Mouse (Mus musculus): ENCODE measurements around the gene Lrrk1.

GRCm38 (mm10) chr7:66346959-66347663 lies 41.0 kb downstream of the Lrrk1 start:
- TF ChIP-seq CTCF (IDR thresholded peaks at IDR 0.05; ENCODE audit: low read depth, low read length), result no peak
- no peak for TF ChIP-seq POLR2AphosphoS5 (IDR thresholded peaks at IDR 0.05; ENCODE audit: insufficient replicate concordance, low read depth, low read length)
- TF ChIP-seq TAL1 (conservative IDR thresholded peaks at IDR 0.05; ENCODE audit: low read depth, low read length), result no peak
- TF ChIP-seq GATA1 (IDR thresholded peaks at IDR 0.05; ENCODE audit: borderline replicate concordance, low read length), result no peak

Data from G1E (cell line).